Mouse (Mus musculus): ENCODE results near the gene Cdkn1b.

- no peak for TF ChIP-seq POLR2A (IDR thresholded peaks at IDR 0.05; ENCODE audit: borderline replicate concordance, insufficient read depth, low read length)
- no peak for TF ChIP-seq CTCF (IDR thresholded peaks at IDR 0.05; ENCODE audit: borderline replicate concordance, insufficient read depth, low read depth, low read length)
Observed at GRCm38 (mm10) chr6:134890436-134890835, 29.8 kb upstream of the Cdkn1b start.
